In the genomic region with DNA sequence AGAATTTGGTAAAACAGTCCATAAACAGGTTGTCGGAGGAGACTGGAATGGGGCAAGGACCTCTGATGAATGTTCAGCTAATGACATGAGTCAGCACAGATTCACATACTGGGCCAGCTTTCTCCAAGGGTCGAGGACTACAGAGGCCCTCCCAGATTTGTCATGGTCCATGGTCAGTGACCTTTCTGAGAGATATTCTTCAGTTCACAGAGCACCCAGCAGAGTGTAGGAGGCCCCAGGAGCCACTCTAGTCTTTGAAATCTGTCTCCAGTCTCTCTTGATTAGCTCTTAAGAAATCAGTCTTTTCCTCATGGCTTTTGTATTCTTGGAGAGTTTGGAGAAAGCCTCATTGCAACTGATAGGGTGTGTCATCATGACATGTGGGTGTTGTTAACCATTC, we compare ENCODE assay signal across 36 mouse cellular contexts. TPM values are rescaled to one million over a fixed set of nuclear protein-coding genes. Genes with fewer than 3 reads are reported as not detected.
DNase-seq lines count a peak whose midpoint lies in the region; ATAC-seq and TF ChIP-seq lines count a peak whose summit lies in the region.
"Had no signal": no experiment of that assay in that cellular context is flagged by ENCODE, and none has a peak within 500 bp of the region (broad histone marks: within the 10 kb centered on the region; RNA-seq: fewer than 3 reads in every experiment).

No protein-coding gene starts in this region.

- no peak overlapping the region for H3K9ac ChIP-seq in intestine, postnatal 0 days (ENCODE audit: low read depth, low read length)
- H3K9ac ChIP-seq: embryonic facial prominence, embryonic 13.5 days; heart, embryonic 13.5 days; hindbrain, embryonic 14.5 days; limb, embryonic 15.5 days; liver, embryonic 13.5 days; neural tube, embryonic 15.5 days; stomach, embryonic 15.5 days had no signal

- no peak overlapping the region for H3K4me2 ChIP-seq in intestine, postnatal 0 days (replicated peaks; ENCODE audit: low read depth)
- H3K4me2 ChIP-seq: embryonic facial prominence, embryonic 13.5 days; heart, embryonic 13.5 days; hindbrain, embryonic 14.5 days; limb, embryonic 15.5 days; liver, embryonic 13.5 days had no signal

- TF ChIP-seq CTCF in kidney, adult 2 months (conservative IDR thresholded peaks at IDR 0.05; ENCODE audit: insufficient read depth, insufficient read length, low read depth, low read length), result no peak
- TF ChIP-seq CTCF in intestine, postnatal 0 days (IDR thresholded peaks at IDR 0.05; ENCODE audit: low read depth), result no peak

- H3K4me1 ChIP-seq in kidney, adult 2 months (ENCODE audit: control insufficient read depth, insufficient read depth, low read length), result no peaks in the 10 kb centered on the region
- no peaks in the 10 kb centered on the region for H3K4me1 ChIP-seq in intestine, postnatal 0 days (replicated peaks; ENCODE audit: control insufficient read depth, insufficient read depth, low read length)
- H3K4me1 ChIP-seq: embryonic facial prominence, embryonic 13.5 days; limb, embryonic 10.5 days; liver, embryonic 13.5 days had no signal

- TF ChIP-seq POLR2A in kidney, adult 2 months (IDR thresholded peaks at IDR 0.05; ENCODE audit: low read depth, low read length), result no peak

- H3K9me3 ChIP-seq in intestine, postnatal 0 days (ENCODE audit: control insufficient read depth), result no peaks in the 10 kb centered on the region
- H3K9me3 ChIP-seq: embryonic facial prominence, embryonic 13.5 days; G1E; heart, embryonic 13.5 days; limb, embryonic 10.5 days; limb, embryonic 15.5 days; liver, embryonic 13.5 days; neural tube, embryonic 15.5 days; stomach, embryonic 15.5 days had no signal

- peak; percentile 49 for DNase-seq in kidney, adult 2 months
- no peak for DNase-seq in kidney, postnatal 14 days
- peak; percentile 9 for DNase-seq in MN1 (ENCODE audit: low spot score)
- DNase-seq in adrenal gland, adult 8-10 months, result peak; percentile 72
- no peak for DNase-seq in urinary bladder, postnatal 25 days (ENCODE audit: low spot score)
- DNase-seq in testis, postnatal 14 days (ENCODE audit: low spot score), result no peak
- DNase-seq: cerebellum, adult 11 months; cerebellum, postnatal 10 days; gastrocnemius, postnatal 10 days; heart, postnatal 10 days; kidney, postnatal 36 days; layer of hippocampus, postnatal 36 days; liver, embryonic 13.5 days; lung, adult 18-20 months; lung, postnatal 4 days; midbrain, embryonic 14.5 days; retina, postnatal 1 day; right cerebral cortex, postnatal 14 days; thymus, postnatal 14 days had no signal

- H3K27ac ChIP-seq in kidney, adult 2 months (ENCODE audit: insufficient read depth, low read depth, low read length), result no peak overlapping the region
- no peak overlapping the region for H3K27ac ChIP-seq in intestine, postnatal 0 days (ENCODE audit: low read depth, low read length)
- H3K27ac ChIP-seq: embryonic facial prominence, embryonic 13.5 days; heart, embryonic 13.5 days; hindbrain, embryonic 14.5 days; limb, embryonic 10.5 days; limb, embryonic 15.5 days; liver, embryonic 13.5 days; neural tube, embryonic 15.5 days; stomach, embryonic 15.5 days had no signal

- H3K4me3 ChIP-seq in kidney, adult 2 months (ENCODE audit: insufficient read depth, low read depth, low read length), result no peak overlapping the region
- H3K4me3 ChIP-seq in intestine, postnatal 0 days (ENCODE audit: low read depth, low read length), result no peak overlapping the region
- H3K4me3 ChIP-seq: embryonic facial prominence, embryonic 13.5 days; erythroblast, embryonic 14.5 days; heart, embryonic 13.5 days; limb, embryonic 10.5 days; limb, embryonic 15.5 days; liver, embryonic 13.5 days; neural tube, embryonic 15.5 days; stomach, embryonic 15.5 days had no signal

- 49% methylated on average over 2 of the region's 2 CpGs for WGBS in kidney, adult 2 months
- WGBS in intestine, postnatal 0 days, result 54% methylated on average over 2 of the region's 2 CpGs

- ATAC-seq in intestine, postnatal 0 days, result peak; percentile 24; the same call in 1 of the 2 replicates
- ATAC-seq: activated CD4-positive, CD25-positive, alpha-beta regulatory T cell, adult 4 months; lung, postnatal 0 days had no signal

- no peaks in the 10 kb centered on the region for H3K36me3 ChIP-seq in kidney, adult 2 months (ENCODE audit: control insufficient read depth, insufficient read depth, low read length)
- no peaks in the 10 kb centered on the region for H3K36me3 ChIP-seq in intestine, postnatal 0 days (ENCODE audit: control insufficient read depth, insufficient read depth)
- H3K36me3 ChIP-seq: embryonic facial prominence, embryonic 13.5 days; G1E; heart, embryonic 13.5 days; limb, embryonic 10.5 days; limb, embryonic 15.5 days; liver, embryonic 13.5 days; neural tube, embryonic 15.5 days; stomach, embryonic 15.5 days had no signal

- no peaks in the 10 kb centered on the region for H3K27me3 ChIP-seq in kidney, adult 2 months (replicated peaks; ENCODE audit: control insufficient read depth, insufficient read depth, low read length)
- no peaks in the 10 kb centered on the region for H3K27me3 ChIP-seq in intestine, postnatal 0 days (replicated peaks; ENCODE audit: control insufficient read depth, insufficient read depth, low read length)
- H3K27me3 ChIP-seq: embryonic facial prominence, embryonic 13.5 days; heart, embryonic 13.5 days; limb, embryonic 15.5 days; liver, embryonic 13.5 days; neural tube, embryonic 15.5 days; stomach, embryonic 15.5 days had no signal

RNA-seq across cellular contexts. Expression of gene Cops7b, which starts 39.6 kb away (rescaled TPM):
- 20.1 and 22.5 TPM in 2 replicates for polyA plus RNA-seq in kidney, adult 2 months (2012; rRNA removed)
- 10 to 100 TPM; 13.1 to 16.3 (median 14.6) TPM for total RNA-seq in adrenal gland, adult 8-10 months (2022)
- 14.2 and 15.7 TPM in 2 replicates for polyA plus RNA-seq in intestine, postnatal 0 days (2015; fragmentation: Nextera tagmentation; extraction: Ambion mirVana)

RNA-seq across cellular contexts. Expression of gene Pde6d, which starts 39.9 kb away (rescaled TPM):
- polyA plus RNA-seq in kidney, adult 2 months (2012; rRNA removed), result 20.2 and 24.9 TPM in 2 replicates
- total RNA-seq in adrenal gland, adult 8-10 months (2022), result 10 to 100 TPM; 36.8 to 47.2 (median 42.3) TPM
- 41.9 and 42.6 TPM in 2 replicates for polyA plus RNA-seq in intestine, postnatal 0 days (2015; fragmentation: Nextera tagmentation; extraction: Ambion mirVana)

RNA-seq across cellular contexts. Expression of gene Nppc, which starts 48.1 kb away (rescaled TPM):
- 0.08 and 0.09 TPM in 2 replicates for polyA plus RNA-seq in kidney, adult 2 months (2012; rRNA removed)
- not detected for total RNA-seq in adrenal gland, adult 8-10 months (2022)
- polyA plus RNA-seq in intestine, postnatal 0 days (2015; fragmentation: Nextera tagmentation; extraction: Ambion mirVana), result 0.30 and 0.38 TPM in 2 replicates
- total RNA-seq: common myeloid progenitor, adult 5-6 weeks; G1E; hematopoietic stem cell, adult 5-6 weeks; monocyte, adult 5-6 weeks had no signal
- polyA plus RNA-seq: activated CD4-positive, CD25-positive, alpha-beta regulatory T cell, adult 4 months; erythroblast, embryonic 14.5 days; G1E; gonadal fat pad, adult 2 months; liver, embryonic 13.5 days; small intestine, adult 2 months had no signal

Comparison
In these comparisons a context has a peak if more than half of its experiments do, and no peak if none do; other contexts are left out.
1. DNase-seq: peak in kidney, adult 2 months (single experiment), MN1 (single experiment) and adrenal gland, adult 8-10 months (single experiment); none in kidney, postnatal 14 days (single experiment), urinary bladder, postnatal 25 days (single experiment) and testis, postnatal 14 days (single experiment).